Mouse (Mus musculus) kidney, postnatal 10 days (tissue): ENCODE data around the gene Nek11.
"Not testable (repeated sequence)": the region's sequence is repeated elsewhere in the genome, so short reads cannot be mapped to it uniquely, and the experiment has no call there.

Source experiments
- DNase-seq: peaks from one replicate; pipeline ENCODE4 v3.0.0; 2021; ENCODE audit warnings: mixed read lengths

The Nek11 gene

GRCm38 (mm10) chr9:105134536-105134935 lies 260.8 kb downstream of the Nek11 start:
- no peak for DNase-seq

DNA sequence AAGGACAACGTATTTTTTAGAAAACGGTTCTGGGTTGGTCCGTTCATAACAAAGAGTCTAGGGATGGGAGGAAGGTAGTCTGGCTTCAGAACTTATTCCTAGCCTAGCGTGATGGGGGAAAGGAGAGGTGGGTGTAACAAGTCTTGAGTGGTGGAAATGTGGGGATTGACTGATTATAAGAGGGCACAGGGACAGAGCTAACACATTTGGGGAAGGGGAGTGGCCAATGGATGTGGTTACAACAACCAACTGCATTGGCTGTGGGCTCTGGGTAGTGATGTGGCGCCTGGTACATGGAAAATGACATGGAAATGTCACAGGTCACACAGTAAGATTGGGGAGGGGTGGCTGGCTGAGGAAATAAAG lies 263.3 kb downstream of the Nek11 start:
- DNase-seq: no peak

DNA sequence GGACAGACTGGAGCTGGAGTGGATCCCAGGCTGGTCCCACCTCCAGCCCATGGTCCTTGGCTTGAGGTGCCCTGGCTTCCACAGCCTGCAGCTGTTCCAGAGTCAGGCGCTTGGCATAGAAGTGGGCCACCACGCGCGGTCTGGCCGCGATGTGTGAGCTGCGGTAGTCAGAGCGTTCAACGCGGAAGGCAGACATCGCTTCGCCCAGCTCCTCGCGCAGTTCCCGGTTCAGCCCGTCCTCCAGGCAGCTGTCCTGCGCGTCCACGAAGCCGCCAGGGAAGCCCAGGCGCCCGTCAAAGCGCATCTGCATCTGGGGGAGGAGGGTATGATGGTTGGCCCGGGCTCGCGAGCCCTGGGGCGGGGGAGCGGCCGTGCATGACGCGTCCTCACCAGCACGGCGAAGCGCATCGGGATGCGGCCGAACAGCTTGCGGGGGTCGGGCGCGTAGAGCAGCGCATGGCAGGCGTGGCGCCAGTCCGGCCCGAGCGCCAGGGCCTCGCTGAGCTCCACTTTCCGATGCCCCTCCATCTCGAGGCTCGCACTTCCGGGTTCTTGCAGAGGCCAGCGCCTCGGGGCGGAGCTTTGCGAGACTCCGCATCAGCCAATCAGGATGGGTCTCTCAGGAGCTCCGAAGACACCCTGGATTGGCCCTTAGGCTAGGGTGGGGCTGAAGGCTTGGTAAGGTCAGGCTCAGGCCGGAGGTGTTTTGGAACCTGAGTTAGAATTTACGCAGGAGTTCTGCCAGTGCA lies 263.9 kb downstream of the Nek11 start, which contains the start of gene Nudt16:
Gene Nudt16, minus strand, starts transcription at position 572 of the 749 bp plus-strand sequence.
- peak; percentile 91 for DNase-seq

DNA sequence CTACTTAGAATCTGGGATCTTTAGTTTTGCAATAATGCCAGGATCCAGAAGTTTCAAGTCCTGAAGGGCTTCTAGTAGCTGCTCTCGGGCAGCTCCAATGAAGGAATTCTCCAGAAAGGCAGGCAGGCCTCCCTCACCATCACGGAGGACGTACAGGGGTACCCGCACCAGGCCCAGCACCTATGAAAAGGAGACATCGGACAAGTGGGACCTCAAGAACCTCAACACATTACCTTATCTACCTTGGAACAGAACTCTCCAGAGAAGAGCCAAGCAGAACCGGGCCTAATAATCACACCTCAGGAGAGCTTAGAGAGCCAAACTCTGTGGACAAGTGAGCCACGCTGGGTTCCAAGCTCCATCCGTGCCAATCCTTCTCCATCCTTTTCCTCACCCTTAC lies 265.0 kb downstream of the Nek11 start:
- DNase-seq: no peak

- not testable (repeated sequence) for DNase-seq
Measured at GRCm38 (mm10) chr9:105125206-105125605, 270.1 kb downstream of the Nek11 start.
